Mouse (Mus musculus): ENCODE measurements around the gene Prep.

DNA sequence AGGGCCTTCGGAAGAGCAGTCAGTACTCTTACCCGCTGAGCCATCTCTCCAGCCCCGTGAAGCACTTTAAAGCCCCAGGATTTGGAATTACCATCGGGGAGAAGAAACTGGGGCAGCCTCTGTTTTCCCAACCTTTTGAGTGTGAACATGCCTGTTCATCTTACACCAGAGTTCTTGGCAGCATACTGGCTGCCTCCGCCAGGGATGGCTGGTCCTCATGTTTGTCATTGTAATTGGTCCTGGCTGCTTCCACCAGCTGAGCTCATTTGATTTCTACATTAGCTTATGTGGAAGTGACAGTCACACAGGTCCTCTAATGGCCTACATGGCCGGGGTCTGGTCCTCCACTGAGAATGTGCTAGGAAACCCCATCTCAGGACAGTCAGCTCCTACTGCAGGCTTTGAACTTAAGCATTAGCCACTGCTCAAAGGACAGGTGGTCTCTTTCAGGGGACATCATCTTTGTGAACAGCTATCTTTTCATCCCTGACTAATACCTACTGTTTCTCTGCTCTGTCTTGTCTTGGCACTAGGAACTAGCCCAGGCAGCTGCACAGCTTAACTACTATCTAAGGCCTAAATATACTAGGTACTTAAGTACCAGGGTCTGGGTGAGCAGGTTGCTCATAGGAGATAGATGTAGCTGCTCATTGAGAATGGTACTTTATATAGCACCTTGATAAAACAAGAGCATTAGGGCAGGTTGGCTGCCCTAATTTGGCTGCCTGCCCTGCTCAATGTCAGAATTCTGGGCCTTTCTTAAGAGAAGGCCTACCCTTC is 77.2 kb downstream of the Prep start:
- TF ChIP-seq POLR2A (IDR thresholded peaks at IDR 0.05; ENCODE audit: borderline replicate concordance, control insufficient read depth, low read depth, low read length) (no peak), CTCF (IDR thresholded peaks at IDR 0.05; ENCODE audit: control insufficient read depth, insufficient read depth, low read length) (no peak)

All from bone marrow, adult 2 months (tissue).